Mouse (Mus musculus) midbrain, embryonic 11.5 days (tissue): ENCODE measurements around the gene Cep128. TPM values are rescaled to one million over a fixed set of nuclear protein-coding genes. Genes with fewer than 3 reads are reported as not detected.

Experiments used
- ATAC-seq: fragments of 200-750 bp; cut with Nextera tagmentation; 2 replicates; pipeline ENCODE4 v1.8.0; 2017; ENCODE audit warnings: moderate TSS enrichment, moderate library complexity; ENCODE audit not compliant: low FRiP score
- DNase-seq: peaks from one replicate; pipeline ENCODE4 v3.0.0; 2015; ENCODE audit warnings: low spot score; ENCODE audit errors: missing footprints
- H3K27ac ChIP-seq: fragments of 300-500 bp; sonication (generic); 2 replicates; pipeline ENCODE4 v1.5.1; 2014; ENCODE audit warnings: low read depth, low read length
- H3K27me3 ChIP-seq: fragments of 300-500 bp; sonication (generic); 2 replicates; pipeline ENCODE4 v1.6.1; 2014; ENCODE audit warnings: mild to moderate bottlenecking, low read length, moderate library complexity, mixed read lengths; ENCODE audit not compliant: control insufficient read depth, insufficient read depth
- H3K36me3 ChIP-seq: fragments of 300-500 bp; sonication (generic); 2 replicates; pipeline ENCODE4 v1.6.1; 2014; ENCODE audit warnings: mild to moderate bottlenecking, low read length, moderate library complexity, mixed read lengths; ENCODE audit not compliant: control insufficient read depth, insufficient read depth
- H3K4me1 ChIP-seq: fragments of 300-500 bp; sonication (generic); 2 replicates; pipeline ENCODE4 v1.6.1; 2014; ENCODE audit warnings: low read length; ENCODE audit not compliant: control insufficient read depth, insufficient read depth
- H3K4me2 ChIP-seq: fragments of 300-500 bp; sonication (generic); 2 replicates; pipeline ENCODE4 v1.6.1; 2014; ENCODE audit warnings: mild to moderate bottlenecking, moderate library complexity
- H3K4me3 ChIP-seq: fragments of 300-500 bp; sonication (generic); 2 replicates; pipeline ENCODE4 v1.5.1; 2014; ENCODE audit warnings: low read depth, low read length
- H3K9ac ChIP-seq: fragments of 300-500 bp; sonication (generic); 2 replicates; pipeline ENCODE4 v1.6.1; 2014; ENCODE audit warnings: low read length
- H3K9me3 ChIP-seq: fragments of 300-500 bp; sonication (generic); 2 replicates; pipeline ENCODE4 v1.6.1; 2016; ENCODE audit warnings: low read length; ENCODE audit not compliant: control insufficient read depth
- WGBS: fragments of 180-500 bp; shearing (Covaris S2); extraction: QIAGEN DNeasy Blood & Tissue Kit; methylation state at CpG from one replicate; pipeline ENCODE4 v1.1.7; 2014; 5-methylcytosine and 5-hydroxymethylcytosine counted together
- polyA plus RNA-seq: library from polyadenylated mRNA; unstranded; fragments of >200 nt; fragmentation: Nextera tagmentation; extraction: Ambion mirVana; gene quantifications from 2 replicates; pipeline ENCODE4 v1.2.1, GENCODE M21; 2014

The Cep128 gene
- polyA plus RNA-seq, 1 experiment from 2014 or later, result 9.5 TPM

DNA sequence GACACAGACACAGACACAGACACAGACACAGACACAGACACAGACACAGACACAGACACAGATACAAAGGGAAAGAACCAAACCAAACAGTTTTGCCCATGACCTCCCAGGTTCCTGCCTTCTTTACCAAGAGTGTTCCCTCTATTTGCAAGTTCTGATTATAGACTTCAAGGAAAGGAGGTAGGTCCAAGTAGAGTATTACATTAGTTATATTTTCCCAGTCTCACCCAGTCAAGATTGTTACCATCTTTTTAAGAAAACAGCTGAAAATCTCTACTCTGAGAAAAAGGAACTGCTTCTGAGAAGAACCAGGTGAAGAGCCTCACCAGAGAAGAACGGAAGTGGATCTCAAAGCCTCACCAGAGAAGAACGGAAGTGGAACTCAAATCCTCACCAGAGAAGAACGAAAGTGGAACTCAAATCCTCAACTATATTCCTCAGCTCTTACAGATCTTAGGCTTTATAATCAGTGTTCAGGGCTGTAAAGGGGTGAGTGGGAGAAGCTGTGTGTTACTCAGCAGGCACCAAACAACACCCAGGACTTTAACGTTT lies 200.8 kb downstream of the Cep128 start:
- H3K4me2 ChIP-seq, result no peak overlapping the region
- no peak overlapping the region for H3K27ac ChIP-seq
- ATAC-seq (no peak), DNase-seq (no peak)
- no peaks in the 10 kb centered on the region for H3K4me1 ChIP-seq
- no peaks in the 10 kb centered on the region for H3K27me3 ChIP-seq
- WGBS, result 89% methylated on average over 4 of the region's 4 CpGs
- H3K36me3 ChIP-seq, result no peaks in the 10 kb centered on the region
- H3K9me3 ChIP-seq, result no peaks in the 10 kb centered on the region
- H3K9ac ChIP-seq, result no peak overlapping the region
- H3K4me3 ChIP-seq, result no peak overlapping the region

DNA sequence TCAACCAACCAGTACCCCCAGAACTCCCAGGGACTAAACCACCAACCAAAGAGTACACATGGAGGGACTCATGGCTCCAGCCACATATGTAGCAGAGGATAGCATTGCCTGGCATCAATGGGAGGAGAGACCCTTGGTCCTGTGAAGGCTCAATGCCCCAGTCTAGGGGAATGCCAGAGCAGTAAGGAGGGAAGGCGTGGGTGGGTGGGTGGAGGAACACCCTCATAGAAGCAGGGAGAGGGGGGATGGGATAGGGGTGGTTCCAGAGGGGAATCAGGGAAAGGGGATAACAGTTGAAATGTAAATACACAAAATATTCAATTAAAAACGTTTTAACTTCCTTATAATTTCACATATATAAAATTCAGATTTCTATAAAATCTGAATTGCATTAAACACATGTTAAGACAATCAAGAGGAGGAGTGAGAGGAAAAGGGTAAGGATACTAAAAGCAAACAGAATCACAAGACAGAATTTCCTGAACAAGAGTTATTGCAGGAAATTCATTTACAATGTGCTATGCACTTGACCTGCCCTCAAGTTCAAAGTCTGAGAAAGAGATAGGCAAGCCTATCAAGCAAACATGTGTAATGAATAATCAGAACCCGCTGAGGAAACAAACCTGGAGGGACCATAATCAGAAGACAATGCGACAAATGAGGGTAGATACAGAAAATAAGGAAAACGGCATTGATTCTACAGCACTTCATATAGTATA lies 207.2 kb downstream of the Cep128 start:
- DNase-seq (no peak), ATAC-seq (no peak)
- Histone ChIP-seq H3K9ac (no peak overlapping the region), H3K4me2 (no peak overlapping the region), H3K4me3 (no peak overlapping the region), H3K36me3 (no peaks in the 10 kb centered on the region), H3K4me1 (no peaks in the 10 kb centered on the region), H3K9me3 (no peaks in the 10 kb centered on the region), H3K27ac (no peak overlapping the region), H3K27me3 (no peaks in the 10 kb centered on the region)
- WGBS, result 79% methylated on average over 5 of the region's 5 CpGs

DNA sequence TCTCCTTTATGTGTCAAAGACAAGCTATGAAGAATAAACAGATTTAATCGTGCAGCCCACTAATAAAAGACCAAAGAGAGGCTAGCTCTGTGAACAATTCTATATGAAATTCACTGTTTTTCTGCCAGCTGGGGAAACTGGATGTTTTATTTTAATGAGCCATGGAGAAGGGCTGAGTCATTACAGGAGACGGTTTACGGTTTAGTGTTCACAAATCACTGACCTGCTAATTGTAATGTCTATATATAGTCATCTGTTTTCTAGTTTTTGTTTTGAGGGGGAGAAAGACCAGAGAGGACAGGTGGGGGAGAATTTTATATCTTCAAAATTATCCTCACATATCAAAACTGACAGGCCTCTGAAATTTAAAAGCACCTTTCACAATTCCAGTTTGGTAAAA lies 212.6 kb downstream of the Cep128 start:
- 92% methylated on average over 3 of the region's 3 CpGs for WGBS
- Histone ChIP-seq H3K36me3 (no peaks in the 10 kb centered on the region), H3K27me3 (no peaks in the 10 kb centered on the region), H3K9me3 (no peaks in the 10 kb centered on the region), H3K4me2 (no peak overlapping the region), H3K4me3 (no peak overlapping the region), H3K9ac (no peak overlapping the region), H3K4me1 (no peaks in the 10 kb centered on the region), H3K27ac (no peak overlapping the region)
- DNase-seq (no peak), ATAC-seq (no peak)

GRCm38 (mm10) chr12:91161015-91161730 lies 223.0 kb downstream of the Cep128 start:
- Histone ChIP-seq H3K4me2 (no peak overlapping the region), H3K4me3 (no peak overlapping the region), H3K9me3 (no peaks in the 10 kb centered on the region), H3K4me1 (no peaks in the 10 kb centered on the region), H3K36me3 (no peaks in the 10 kb centered on the region), H3K27me3 (no peaks in the 10 kb centered on the region), H3K27ac (no peak overlapping the region), H3K9ac (no peak overlapping the region)
- 90% methylated on average over 6 of the region's 6 CpGs for WGBS
- no peak for DNase-seq
- no peak for ATAC-seq

DNA sequence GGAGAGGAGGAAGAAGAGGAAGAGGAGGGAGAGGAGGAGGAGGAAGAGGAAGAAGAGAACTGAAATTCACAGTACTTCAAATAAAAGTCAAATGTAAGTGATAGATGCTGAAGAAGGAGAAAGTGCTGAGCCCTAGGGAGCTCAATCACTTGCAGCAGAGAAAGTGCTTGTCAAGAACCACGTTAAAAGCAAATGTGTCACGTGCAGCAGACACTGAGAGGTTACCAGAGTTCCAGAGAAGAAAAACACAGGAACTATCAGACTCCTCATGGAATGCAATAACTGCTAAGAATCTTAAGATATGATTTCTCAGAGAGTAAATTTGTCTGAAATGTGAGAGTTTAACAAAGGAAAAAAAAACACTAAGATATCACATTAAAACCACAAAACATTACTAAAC lies 225.7 kb downstream of the Cep128 start:
- Histone ChIP-seq H3K4me3 (no peak overlapping the region), H3K27me3 (no peaks in the 10 kb centered on the region), H3K4me1 (no peaks in the 10 kb centered on the region), H3K4me2 (no peak overlapping the region), H3K27ac (no peak overlapping the region), H3K9ac (no peak overlapping the region), H3K9me3 (no peaks in the 10 kb centered on the region), H3K36me3 (no peaks in the 10 kb centered on the region)
- ATAC-seq (no peak), DNase-seq (no peak)
- WGBS, result 75% methylated on average over 2 of the region's 2 CpGs

DNA sequence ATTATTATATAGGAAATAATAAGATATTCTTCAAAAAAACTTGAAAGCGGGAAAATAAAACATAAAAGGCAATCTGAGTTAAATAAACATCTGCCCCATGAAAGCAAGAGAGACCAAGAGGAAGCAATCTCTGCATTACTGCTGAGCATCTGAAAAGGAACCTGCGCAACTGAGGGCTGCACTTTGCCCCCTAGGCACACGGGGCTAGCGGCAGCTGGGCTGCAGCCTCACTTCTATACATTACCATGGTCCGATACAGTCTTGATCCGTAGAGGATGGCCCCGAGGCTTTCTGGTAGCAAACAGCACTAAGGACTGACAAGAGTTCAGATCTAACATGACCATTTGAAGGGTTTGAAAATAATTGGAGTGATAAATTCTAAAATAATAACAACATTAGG lies 230.2 kb downstream of the Cep128 start:
- no peaks in the 10 kb centered on the region for H3K9me3 ChIP-seq
- DNase-seq (no peak), ATAC-seq (no peak)
- 86% methylated on average over 7 of the region's 7 CpGs for WGBS
- no peak overlapping the region for H3K4me2 ChIP-seq
- H3K9ac ChIP-seq, result no peak overlapping the region
- no peaks in the 10 kb centered on the region for H3K27me3 ChIP-seq
- no peaks in the 10 kb centered on the region for H3K4me1 ChIP-seq
- H3K27ac ChIP-seq, result no peak overlapping the region
- no peaks in the 10 kb centered on the region for H3K36me3 ChIP-seq
- H3K4me3 ChIP-seq, result no peak overlapping the region

DNA sequence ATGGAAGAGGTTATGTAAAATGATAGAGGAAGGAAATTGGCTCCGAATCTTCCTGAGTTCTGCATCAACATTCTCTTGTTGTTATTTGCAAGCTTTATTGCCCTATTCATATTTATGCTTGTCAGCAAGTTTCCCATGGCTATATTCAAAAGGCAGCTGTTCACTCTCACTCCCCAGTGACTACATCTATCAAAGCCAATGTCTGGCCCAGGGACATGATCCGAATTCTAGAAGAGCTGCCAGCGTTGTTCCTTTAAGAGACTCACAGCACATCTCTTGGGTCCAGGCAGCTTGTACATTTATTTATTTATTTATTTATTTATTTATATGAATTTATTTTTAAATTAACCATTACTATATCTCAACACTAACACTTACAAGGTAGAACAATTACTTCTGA lies 235.1 kb downstream of the Cep128 start:
- WGBS, result 85% methylated on average over 3 of the region's 3 CpGs
- Histone ChIP-seq H3K4me3 (no peak overlapping the region), H3K4me1 (no peaks in the 10 kb centered on the region), H3K4me2 (no peak overlapping the region), H3K9me3 (no peaks in the 10 kb centered on the region), H3K27ac (no peak overlapping the region), H3K36me3 (no peaks in the 10 kb centered on the region), H3K9ac (no peak overlapping the region), H3K27me3 (no peaks in the 10 kb centered on the region)
- no peak for DNase-seq
- no peak for ATAC-seq

GRCm38 (mm10) chr12:91134740-91135517 lies 249.3 kb downstream of the Cep128 start:
- H3K4me3 ChIP-seq, result no peak overlapping the region
- ATAC-seq (no peak), DNase-seq (no peak)
- no peaks in the 10 kb centered on the region for H3K9me3 ChIP-seq
- no peak overlapping the region for H3K4me2 ChIP-seq
- H3K9ac ChIP-seq, result no peak overlapping the region
- H3K36me3 ChIP-seq, result no peaks in the 10 kb centered on the region
- no peaks in the 10 kb centered on the region for H3K27me3 ChIP-seq
- WGBS, result 86% methylated on average over 8 of the region's 8 CpGs
- no peaks in the 10 kb centered on the region for H3K4me1 ChIP-seq
- H3K27ac ChIP-seq, result no peak overlapping the region

GRCm38 (mm10) chr12:91115054-91115453 lies 269.2 kb downstream of the Cep128 start:
- whole genome bisulfite sequencing, result 54% methylated on average over 3 of the region's 3 CpGs
- H3K4me2 ChIP-seq, result no peak overlapping the region
- ATAC-seq, result no peak

More at GRCm38 (mm10) chr12:91115054-91115453, 269.2 kb downstream of the Cep128 start:
- no peak overlapping the region for H3K4me3 ChIP-seq
- no peaks in the 10 kb centered on the region for H3K9me3 ChIP-seq
- H3K4me1 ChIP-seq, result no peaks in the 10 kb centered on the region
- no peak overlapping the region for H3K9ac ChIP-seq
- no peak for DNase-seq
- H3K36me3 ChIP-seq, result no peaks in the 10 kb centered on the region
- H3K27me3 ChIP-seq, result no peaks in the 10 kb centered on the region
- H3K27ac ChIP-seq, result no peak overlapping the region
